Mouse (Mus musculus): Measurements from ENCODE around the gene Acot3.
"Not testable (repeated sequence)": the region's sequence is repeated elsewhere in the genome, so short reads cannot be mapped to it uniquely, and the experiment has no call there.

GRCm38 (mm10) chr12:84069582-84069981, 17.6 kb downstream of the Acot3 start:
- TF ChIP-seq CTCF (conservative IDR thresholded peaks at IDR 0.05; ENCODE audit: low read length); POU5F1 (IDR thresholded peaks at IDR 0.05; ENCODE audit: borderline replicate concordance, low read length): not testable (repeated sequence)
